Mouse (Mus musculus) testis, postnatal 14 days (tissue): Measurements from ENCODE around the gene Tmem94.
"Not testable (repeated sequence)": the region's sequence is repeated elsewhere in the genome, so short reads cannot be mapped to it uniquely, and the experiment has no call there.

Source experiments
- DNase-seq: peaks from one replicate; pipeline ENCODE4 v3.0.0; 2021; ENCODE audit warnings: low spot score

Tmem94 gene

DNA sequence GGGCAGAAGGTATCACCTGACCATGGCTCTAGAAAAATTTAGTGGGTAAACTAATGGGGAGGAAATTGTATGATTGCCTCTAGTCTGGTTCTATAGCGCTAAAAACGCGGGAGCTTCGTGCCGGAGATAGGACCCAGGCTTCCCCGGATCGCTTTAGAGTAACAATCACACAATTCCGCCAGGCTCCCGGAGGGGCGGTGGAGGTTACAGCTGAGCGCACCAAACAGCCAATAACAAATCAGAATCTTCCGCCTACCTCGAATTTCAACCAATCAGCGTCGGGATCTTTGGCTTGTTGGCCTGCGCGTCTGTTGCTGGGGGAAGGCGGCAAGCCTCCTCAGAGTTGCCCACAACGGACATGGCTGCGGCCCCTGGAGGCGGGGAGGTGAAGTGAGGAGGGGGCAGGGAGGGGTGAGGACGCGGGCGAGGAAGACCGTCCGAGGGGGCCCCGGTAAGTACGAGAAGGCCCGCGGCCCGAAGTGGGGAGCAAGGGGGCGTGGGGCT, at the start of gene Tmem94:
Gene Tmem94 (plus strand): TSS at position 331 of the 504 bp plus-strand sequence.
- peak; percentile 96 for DNase-seq

DNA sequence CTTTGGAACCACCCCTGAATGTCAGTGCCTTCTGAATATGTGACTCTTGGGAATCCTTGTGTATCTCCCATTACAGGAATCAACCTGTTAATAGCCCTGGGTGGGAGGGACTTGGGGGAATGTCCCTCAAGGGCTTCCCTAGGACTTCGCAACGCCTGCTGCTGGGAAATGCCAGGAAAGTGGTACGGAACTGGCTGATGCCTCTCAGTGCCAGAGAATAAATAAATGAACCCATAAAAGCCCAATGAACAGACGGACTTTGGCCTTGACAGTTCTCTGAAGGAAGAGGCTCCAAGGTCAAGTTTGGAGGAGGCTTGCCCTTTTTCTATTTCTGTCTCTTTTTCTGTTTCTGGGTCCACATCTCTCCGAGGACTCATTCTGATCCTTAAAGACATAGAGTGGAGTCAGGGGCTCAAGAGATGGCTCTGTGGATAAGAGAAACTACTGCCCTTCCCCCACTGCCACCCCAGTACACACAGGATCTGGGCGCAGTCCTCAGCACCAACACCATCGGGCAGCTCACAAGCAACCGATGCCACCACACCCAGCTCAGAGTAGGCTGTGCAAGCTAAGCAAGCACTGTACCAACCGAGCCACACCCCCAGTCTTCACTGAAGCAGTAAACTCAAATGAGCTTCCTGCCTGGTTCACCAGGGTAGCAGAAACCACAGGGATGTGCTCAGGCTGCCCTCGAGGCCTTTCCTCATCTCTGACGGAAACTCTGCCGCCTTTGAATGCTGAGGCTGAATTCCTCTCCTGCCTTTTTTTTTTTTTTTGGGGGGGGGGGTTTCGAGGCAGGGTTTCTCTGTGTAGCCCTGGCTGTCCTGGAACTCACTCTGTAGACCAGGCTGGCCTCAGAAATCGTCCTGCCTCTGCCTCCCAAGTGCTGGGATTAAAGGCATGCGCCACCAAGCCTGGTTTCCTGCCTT, 48.6 kb upstream of the Tmem94 start:
- DNase-seq: no peak

DNA sequence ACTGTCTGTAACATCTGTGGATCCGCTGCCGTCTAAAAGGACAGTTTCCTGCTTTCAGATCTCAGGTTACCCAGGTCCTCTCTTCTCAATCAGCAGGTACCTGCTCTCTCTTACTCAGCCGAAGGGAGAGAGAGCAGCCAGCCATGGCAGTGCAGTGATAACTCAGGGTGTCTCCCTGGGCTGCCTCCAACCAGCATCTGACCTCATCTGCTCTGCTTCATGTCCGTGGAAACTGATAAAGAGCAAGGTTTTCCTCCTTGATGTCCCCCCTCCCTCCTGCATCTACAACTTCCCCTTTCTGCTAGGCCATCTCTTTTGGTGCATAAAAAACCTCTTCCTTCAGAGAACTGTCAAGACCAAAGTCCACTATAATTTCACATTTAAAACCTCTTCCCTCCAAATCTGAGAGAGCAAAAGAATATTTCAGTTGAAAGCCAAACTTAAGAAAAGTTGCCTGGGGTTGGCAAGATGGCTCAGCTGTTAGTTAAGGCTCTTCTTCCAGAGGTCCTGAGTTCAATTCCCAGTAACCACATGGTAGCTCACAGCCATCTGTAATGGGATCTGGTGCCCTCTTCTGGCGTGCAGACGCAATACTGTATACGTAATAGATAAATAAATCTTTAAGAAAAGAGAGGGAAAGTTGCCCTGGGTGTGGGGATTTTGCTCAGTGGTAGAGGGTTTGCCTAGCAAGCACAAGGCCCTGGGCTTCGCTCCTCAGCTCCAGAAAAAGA, 47.4 kb upstream of the Tmem94 start:
- no peak for DNase-seq

DNA sequence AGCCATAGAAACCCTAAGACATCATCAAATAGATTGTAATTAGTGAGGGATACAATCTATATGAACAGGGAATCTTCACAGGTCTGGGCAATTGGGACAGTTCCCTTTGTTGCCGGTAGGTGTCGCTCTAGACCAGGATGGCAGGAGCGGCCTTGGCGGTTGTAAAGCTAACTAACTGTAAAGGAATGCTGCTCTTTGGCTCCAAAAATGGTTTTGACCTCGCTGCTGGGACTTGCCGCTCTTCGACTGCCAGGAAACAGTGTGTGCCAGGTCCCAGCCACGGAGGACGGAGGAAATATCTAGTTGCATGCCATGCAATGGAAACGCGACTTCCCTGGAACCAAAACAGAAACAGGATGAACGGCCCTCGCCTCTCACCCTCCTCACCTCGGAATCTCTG, 42.6 kb upstream of the Tmem94 start:
- DNase-seq: peak; percentile 84

DNA sequence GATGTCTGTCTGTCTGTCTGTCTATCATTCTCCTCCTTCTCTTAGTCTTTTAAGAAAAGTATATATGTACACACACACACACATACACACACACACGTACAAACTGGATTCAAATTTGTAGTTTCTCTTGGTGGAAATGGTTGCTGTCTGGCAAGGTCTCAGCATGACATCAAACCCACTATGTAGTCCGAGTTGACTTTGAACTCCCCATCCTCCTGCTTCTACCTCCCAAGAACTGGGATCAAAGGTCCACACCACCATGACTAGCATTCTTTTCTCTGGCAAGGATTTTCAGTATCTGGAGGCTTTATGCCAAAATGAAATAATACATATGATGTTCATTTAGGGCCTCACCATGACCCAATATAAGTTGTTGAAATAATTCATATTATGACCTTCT, 42.0 kb upstream of the Tmem94 start:
- DNase-seq: no peak

DNA sequence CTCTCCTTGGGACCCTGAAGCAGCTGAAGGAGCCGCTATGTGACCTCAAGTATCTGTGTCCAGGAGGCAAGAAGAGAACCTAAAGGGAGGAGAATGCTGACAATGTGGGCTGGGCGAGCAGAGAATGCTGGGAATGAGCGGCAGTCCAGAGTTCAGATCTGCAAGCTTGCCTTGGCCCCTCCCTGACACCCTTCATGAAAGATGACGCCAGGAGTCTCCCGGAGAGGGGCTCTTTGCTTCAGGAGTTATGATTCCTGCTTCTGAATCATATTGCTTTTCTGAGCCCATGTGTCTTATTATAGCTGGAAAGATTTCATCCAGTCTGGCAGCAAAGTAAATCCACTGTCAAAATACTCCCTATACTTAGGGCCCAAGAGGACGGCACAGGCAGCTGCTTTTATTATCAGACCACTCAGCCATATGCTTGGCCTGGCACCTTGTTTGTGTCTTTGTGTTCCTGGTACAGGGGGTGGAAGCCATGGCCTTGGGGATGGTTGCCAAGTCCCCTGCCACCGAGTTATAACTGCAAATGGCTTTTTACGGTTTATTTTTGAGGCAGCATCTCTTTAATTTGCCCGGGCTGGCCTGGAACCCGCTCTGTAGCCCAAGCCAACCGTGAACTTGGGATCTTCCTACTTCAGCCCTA, 31.1 kb upstream of the Tmem94 start:
- no peak for DNase-seq

DNA sequence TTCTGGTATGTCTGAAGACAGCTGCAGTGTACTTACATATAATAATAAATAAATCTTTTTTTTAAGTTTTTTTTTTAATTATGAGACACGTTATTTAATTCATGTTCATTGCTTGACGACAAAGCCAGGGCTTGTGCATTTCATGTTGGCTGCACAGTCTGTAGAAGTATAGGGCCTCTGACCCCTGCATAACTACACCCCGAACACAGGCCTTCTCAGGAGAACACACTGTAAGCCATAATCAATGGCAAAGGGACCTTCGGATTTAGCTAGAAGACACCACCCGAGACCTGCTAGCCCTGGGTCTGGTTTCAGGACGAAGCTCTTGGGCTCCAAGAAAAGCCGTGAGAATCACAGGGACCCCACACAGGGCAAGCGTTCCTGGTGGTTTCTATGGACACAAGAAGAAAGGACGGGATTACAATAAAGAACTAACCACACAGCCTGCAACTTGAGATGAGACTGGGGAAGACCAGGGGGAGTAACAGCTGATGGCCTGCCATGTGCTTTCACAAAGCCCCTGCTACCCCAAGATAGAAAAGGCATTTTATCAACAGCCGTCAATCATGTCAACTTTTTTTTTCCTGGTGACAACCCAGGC, 27.5 kb upstream of the Tmem94 start:
- DNase-seq: no peak

DNA sequence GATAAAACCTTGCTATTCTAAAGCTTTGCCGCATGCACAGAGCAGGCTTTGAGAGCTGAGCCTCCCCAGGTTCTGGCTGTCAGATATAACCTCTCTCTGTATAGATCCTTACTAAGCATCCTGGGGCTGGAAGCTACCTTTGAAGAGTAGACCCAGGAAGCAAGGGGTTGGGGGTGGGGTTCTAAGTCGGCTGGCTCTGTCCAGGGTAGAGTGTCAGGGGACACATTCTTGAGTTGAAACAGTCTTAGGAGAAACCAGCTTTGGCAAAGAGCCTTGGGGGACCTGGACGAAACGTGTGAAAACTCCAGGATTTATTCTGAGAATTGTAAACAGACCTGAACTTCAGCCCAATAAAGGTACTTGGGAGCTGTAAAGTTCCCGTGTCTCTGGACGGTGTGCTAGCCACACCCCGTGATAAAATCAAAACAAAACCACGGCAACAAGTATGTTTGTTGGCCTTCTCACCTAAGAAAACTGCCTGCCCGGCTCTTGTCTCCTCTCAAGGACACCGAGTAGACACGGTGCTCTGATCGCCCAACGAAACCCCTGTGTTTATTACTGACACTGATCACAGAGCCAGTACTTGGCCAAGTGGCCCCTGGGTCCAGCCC, 26.9 kb upstream of the Tmem94 start:
- DNase-seq: no peak

DNA sequence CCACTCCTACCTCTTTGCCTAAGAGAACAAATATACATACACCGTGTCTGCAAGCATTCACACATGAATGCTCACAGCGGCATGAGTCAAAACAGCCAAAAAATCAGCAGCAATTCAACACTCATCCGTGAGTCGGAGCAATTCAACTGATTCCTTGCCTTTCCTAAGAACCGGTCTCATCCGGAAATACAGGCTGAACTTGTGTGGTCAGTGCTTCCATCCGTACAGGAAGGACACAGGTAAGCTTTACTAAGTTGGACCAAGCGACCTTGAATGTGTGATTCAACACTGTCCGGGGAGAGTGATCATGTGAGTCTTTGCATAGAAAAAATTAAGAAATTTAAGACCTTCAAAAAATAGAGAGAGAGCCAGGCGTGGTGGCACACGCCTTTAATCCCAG, 24.2 kb upstream of the Tmem94 start:
- DNase-seq: no peak

DNA sequence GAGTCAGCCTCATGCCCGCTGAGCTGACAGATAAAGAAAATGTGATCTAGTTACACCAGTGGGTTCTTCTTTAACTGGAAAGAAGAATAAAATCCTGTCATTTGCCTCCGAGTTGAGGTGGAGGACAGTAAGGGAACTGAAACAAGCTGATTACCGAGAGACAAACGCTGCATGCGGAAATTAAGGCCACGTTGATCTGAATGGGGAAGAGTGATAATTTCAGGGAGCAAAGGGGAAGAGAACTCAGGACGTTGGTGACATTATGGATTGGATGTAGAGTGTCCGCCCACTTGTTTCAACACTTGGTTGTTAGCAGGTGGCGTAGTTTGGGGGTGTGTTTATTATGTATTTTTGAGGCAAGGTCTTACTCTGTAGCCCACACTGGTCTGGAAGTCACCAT, 22.3 kb upstream of the Tmem94 start:
- no peak for DNase-seq

DNA sequence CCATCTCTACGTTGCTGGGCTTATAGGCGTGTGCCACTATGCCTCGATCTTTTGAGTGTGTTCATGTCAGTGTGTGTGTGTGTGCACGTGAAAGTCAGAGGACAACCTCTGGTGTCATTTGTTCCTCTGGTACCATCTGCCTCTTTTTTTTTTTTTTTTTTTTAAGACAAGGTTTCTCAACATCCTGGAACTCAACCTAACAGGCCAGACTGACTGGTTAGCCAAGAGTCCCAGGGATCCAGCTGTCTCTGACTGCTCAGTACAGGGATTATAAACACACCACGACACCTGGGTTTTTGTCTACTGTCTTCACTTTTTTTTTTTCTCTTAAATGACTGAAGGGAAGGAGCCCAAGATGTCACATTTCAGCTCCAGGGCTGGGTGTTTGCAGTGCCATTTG, 20.8 kb upstream of the Tmem94 start:
- no peak for DNase-seq

DNA sequence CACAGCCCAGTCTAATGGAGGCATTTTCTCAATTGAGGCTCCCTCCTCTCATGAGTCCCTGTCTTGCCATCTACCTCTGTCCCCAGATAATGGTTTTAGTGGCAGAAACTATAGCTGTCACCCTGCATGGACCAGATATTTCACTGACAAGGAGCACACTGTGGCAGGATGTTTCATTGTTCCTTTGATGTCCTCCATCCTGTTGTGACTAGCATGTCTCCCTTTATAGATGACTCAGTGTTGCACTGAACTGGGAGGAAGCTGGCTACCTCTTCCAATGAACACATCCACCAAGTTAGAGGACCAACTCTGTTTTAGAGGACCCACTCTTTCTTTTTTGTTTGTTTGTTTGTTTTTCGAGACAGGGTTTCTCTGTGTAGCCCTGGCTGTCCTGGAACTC, 19.1 kb upstream of the Tmem94 start:
- no peak for DNase-seq

DNA sequence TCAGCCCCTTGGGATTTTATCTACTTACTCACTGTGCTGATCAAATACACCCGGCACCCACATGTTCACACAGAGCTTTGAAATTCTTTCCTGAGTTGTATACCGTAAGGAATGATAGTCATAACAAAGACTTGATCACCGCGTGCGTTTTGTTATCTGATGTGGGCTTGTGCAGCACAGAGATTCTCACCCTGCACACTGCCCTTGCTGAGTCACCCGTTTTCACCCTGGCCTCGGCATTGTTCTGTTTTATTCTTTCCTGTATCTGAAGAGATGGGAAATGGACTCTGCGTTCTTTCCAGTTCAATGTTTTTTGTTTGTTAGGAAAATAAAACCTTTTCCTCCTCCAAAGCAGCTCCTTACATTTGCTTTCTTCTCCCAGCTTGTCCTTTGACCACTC, 18.5 kb upstream of the Tmem94 start:
- DNase-seq: no peak

DNA sequence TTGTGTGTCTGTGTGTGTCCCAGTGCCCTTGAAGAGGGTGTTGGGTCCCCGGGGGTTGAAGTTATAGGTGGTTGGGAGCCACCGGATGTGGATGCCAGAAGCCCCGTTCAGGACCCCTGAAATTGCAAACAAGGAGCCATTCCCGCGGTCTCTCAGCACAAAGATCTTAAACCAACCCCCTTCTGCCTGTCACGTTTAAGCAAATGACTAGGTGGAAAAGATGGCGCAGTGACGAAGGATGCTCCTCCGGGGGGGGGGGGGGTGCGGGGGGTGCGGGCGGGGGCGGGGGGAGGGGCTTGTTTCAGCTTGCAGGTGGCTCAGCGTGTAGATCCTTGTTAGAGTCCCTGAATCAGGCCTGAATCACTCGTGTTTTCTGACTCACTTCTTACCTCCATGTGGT, 17.9 kb upstream of the Tmem94 start:
- no peak for DNase-seq

DNA sequence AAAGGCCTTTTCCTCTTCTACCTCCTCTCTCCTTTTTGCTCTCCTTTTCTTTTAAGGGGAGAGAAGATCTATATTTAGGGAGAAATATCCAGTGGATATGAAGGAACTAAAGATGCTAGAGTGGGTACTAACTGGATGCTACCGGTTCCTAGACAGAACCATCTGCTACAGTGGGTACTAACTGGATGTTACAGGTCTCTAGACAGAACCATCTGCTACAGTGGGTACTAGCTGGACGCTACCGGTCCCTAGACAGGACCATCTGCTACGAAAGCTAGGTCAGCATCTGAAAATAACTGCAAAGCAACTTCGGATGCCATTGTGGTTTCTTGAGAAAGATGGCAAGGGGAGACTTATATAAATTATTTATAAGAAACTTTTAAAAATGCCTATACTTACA, 15.4 kb upstream of the Tmem94 start:
- DNase-seq: no peak

DNA sequence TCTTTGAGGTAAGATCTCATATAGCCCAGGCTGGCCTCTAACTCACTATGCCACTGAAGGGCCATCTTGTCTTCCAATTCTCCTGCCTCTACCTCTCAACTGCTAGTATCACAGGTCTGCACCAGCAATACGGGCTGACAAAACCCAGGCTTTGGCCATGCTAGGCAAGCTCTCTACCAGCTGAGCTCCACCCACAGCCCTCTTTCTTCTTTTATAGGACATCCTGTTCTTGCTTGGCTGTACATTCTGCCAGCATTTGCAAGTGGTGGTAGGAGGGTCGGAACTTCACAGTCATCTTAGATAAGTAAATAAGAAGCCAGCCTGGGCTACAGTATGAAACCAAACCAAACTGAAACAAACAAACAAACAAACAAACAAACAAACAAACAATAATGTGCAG, 13.5 kb upstream of the Tmem94 start:
- no peak for DNase-seq

DNA sequence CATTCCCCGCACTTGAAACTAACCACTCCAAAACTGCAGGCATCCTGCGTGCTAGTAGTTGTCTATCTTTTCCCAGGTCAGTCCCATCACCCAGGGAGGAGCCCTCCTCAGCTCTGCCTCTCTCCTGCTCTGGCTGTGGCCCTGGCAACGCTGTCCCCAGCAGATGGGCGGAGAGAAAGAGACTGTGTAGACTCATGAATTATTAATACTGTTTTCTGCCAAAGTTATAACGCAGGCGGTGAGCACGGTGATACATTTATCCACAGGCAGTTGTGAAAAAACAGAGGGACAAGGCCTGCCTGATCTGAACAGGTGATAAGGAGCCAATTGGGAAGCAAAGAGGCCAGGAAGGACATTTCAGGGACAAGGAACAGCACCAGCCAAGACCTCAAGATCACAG, 12.6 kb upstream of the Tmem94 start:
- DNase-seq: no peak

DNA sequence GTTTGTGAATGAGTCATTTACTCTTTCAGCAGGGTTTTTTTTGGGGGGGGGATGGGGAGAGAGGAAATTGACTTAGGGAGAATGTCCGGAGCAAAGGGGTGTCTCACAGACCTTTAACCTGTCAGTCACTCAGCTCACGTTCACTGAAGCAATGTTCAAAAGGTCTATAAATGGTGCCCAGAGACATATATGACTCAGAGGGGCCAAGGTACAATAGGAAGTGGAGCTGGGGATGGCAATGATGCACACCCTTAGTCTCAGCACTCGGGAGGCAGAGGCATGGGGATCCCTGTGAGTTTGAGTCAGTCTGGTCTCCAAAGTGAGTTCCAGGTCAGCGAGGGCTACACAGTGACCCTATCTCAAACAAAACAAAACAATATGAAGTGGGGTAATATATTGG, 11.7 kb upstream of the Tmem94 start:
- DNase-seq: no peak

DNA sequence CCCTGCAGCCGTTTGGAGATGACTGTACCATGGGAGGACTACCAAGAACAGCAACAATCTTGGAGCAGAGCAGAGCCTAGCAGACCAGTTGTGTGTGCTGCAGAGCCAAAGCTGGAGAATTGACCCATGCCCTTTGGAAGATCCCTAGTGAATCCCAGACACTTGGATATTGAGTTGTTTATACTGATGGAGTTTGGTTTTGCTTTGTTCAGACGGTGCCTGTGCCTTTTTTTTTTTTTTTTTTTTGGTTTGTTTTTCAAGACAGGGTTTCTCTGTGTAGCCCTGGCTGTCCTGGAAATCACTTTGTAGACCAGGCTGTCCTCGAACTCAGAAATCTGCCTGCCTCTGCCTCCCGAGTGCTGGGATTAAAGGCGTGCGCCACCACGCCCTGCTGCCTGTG, 3.1 kb upstream of the Tmem94 start:
- DNase-seq: not testable (repeated sequence)

DNA sequence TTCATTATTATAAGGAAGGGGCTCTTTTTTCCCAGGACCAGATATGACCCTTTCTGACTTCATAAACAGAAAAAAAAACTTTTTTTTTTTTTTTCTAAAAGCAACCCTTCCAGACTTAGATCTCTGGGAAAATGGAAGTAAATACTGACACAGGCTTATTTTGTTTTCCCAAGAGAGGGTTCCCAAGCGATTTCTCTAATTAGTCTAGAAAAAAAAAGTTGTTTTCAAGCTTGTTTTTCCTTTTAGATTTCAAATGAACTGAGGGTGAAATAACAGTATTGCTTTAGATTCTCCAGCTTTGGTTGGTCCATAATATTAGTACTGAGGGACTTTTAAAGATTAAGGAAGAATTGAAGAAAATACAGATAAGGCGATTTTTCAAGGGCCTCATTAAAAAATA, 535 bp upstream of the Tmem94 start:
- no peak for DNase-seq

DNA sequence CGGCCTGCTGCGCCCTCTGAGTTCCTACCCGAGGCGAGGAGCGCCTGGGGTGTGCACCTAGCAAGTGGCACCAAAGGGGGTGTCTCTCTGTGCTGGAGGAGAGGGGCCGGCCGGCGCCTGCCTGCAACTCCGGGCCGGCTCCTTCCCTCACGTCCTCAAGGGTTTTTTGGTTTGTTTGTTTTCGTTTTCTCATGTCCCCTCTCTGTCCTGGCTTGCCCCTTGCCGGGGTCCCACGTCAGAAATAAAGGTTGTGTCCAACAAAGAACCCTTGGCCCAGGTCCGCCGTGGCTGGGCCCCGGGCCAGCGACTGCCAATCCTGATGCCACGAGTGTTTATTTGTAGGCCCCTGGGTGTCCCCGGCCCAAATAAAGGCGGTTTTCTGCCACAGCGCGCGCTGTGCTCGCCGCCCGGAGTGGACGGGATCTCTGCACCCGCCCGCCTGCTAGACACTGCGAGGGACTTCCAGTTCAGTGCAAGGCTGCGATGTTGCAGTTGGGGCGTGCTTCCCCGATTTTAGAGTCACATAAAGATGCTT, 441 bp downstream of the Tmem94 start:
- peak; percentile 60 for DNase-seq
